9 mouse cellular contexts compared by ENCODE assay signal in the genomic region with DNA sequence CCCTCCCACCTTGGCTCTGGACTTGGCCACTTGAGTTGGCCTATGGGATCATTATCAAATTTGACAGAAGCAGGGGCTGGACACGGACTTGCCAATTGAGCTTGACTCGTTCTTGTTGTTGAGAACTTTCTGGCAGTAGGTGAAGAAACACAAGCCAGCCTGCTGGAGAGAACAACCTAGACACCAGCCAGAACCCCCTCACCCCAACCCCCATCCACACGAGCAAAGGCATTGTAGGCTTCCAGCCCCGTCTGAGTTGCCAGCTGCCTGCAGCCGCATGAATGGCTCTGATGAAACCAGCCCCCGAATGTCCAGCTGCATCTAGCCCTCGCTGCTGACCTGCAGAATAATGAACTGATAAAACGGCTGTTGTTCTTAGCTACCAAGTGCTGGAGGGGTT.
A peak's percentile ranks its signal among the peaks of the same experiment; 100 is the strongest.
DNase-seq lines count a peak whose midpoint lies in the region; ATAC-seq and TF ChIP-seq lines count a peak whose summit lies in the region.
"Had no signal": no experiment of that assay in that cellular context is flagged by ENCODE, and none has a peak within 500 bp of the region (broad histone marks: within the 10 kb centered on the region; RNA-seq: fewer than 3 reads in every experiment).

No protein-coding gene starts in this region.

- peaks cover 23% of the 10 kb centered on the region for H3K4me1 ChIP-seq in forebrain, embryonic 16.5 days (replicated peaks; ENCODE audit: control insufficient read depth, insufficient read depth, low read length)
- peaks cover 30% of the 10 kb centered on the region for H3K4me1 ChIP-seq in heart, postnatal 0 days (ENCODE audit: control insufficient read depth, insufficient read depth)
- H3K4me1 ChIP-seq in lung, embryonic 16.5 days (replicated peaks; ENCODE audit: control insufficient read depth, insufficient read depth, low read length): peaks cover 18% of the 10 kb centered on the region

- no peaks in the 10 kb centered on the region for H3K9me3 ChIP-seq in forebrain, embryonic 16.5 days (ENCODE audit: control insufficient read depth, low read length)
- H3K9me3 ChIP-seq in heart, postnatal 0 days (replicated peaks; ENCODE audit: control insufficient read depth, low read length): no peaks in the 10 kb centered on the region
- H3K9me3 ChIP-seq in lung, embryonic 16.5 days (ENCODE audit: control insufficient read depth, low read length): no peaks in the 10 kb centered on the region

- H3K4me3 ChIP-seq in forebrain, embryonic 16.5 days (replicated peaks; ENCODE audit: low read length): no peak overlapping the region
- peak overlapping the region; percentile 2; the same call in 1 of the 2 replicates for H3K4me3 ChIP-seq in heart, postnatal 0 days (ENCODE audit: low read depth, low read length)
- H3K4me3 ChIP-seq in lung, embryonic 16.5 days (ENCODE audit: low read length): no peak overlapping the region

- H3K4me2 ChIP-seq in forebrain, embryonic 16.5 days (ENCODE audit: low read length): 0 out of 2 replicates have a peak overlapping the region, but pooled peaks have one; percentile 4
- H3K4me2 ChIP-seq in heart, postnatal 0 days (ENCODE audit: low read depth, low read length): peak overlapping the region; percentile 43
- H3K4me2 ChIP-seq in lung, embryonic 16.5 days (ENCODE audit: low read depth, low read length): no peak overlapping the region

- WGBS in forebrain, embryonic 16.5 days: 17% methylated on average over 8 of the region's 8 CpGs
- 9% methylated on average over 8 of the region's 8 CpGs for WGBS in heart, postnatal 0 days
- 12% methylated on average over 8 of the region's 8 CpGs for WGBS in lung, embryonic 16.5 days

- no peaks in the 10 kb centered on the region for H3K36me3 ChIP-seq in forebrain, embryonic 16.5 days (ENCODE audit: control insufficient read depth, insufficient read depth)
- H3K36me3 ChIP-seq in heart, postnatal 0 days (replicated peaks; ENCODE audit: control insufficient read depth, insufficient read depth, low read length): no peaks in the 10 kb centered on the region
- H3K36me3 ChIP-seq in lung, embryonic 16.5 days (ENCODE audit: control insufficient read depth, insufficient read depth, low read length): no peaks in the 10 kb centered on the region

- peak; percentile 78 for TF ChIP-seq EP300 in heart, postnatal 0 days (IDR thresholded peaks at IDR 0.05; ENCODE audit: low read depth)

- no peaks in the 10 kb centered on the region for H3K27me3 ChIP-seq in forebrain, embryonic 16.5 days (replicated peaks; ENCODE audit: control insufficient read depth, insufficient read depth, low read length)
- H3K27me3 ChIP-seq in heart, postnatal 0 days (ENCODE audit: control insufficient read depth, insufficient read depth, low read length): no peaks in the 10 kb centered on the region
- no peaks in the 10 kb centered on the region for H3K27me3 ChIP-seq in lung, embryonic 16.5 days (ENCODE audit: control insufficient read depth, insufficient read depth, low read depth, low read length)

- no peak for TF ChIP-seq CTCF in heart, postnatal 0 days (IDR thresholded peaks at IDR 0.05; ENCODE audit: low read depth)

- H3K27ac ChIP-seq in forebrain, embryonic 16.5 days (ENCODE audit: low read length): peak overlapping the region; percentile 23; the same call in 1 of the 2 replicates
- peak overlapping the region; percentile 90 for H3K27ac ChIP-seq in heart, postnatal 0 days (ENCODE audit: low read depth)
- H3K27ac ChIP-seq in lung, embryonic 16.5 days (ENCODE audit: low read length): no peak overlapping the region
- H3K27ac ChIP-seq: kidney, postnatal 0 days had no signal

- DNase-seq in kidney, postnatal 10 days: peak; percentile 39
- no peak for DNase-seq in kidney, postnatal 36 days
- peak; percentile 80 for DNase-seq in heart, postnatal 0 days (ENCODE audit: low spot score)
- peak; percentile 86 for DNase-seq in retina, postnatal 1 day
- DNase-seq in thymus, postnatal 36 days: no peak

- ATAC-seq in forebrain, embryonic 16.5 days: peak; percentile 81
- peak; percentile 86 for ATAC-seq in heart, postnatal 0 days (ENCODE audit: insufficient read depth, low read depth)
- peak; percentile 86 for ATAC-seq in lung, embryonic 16.5 days (ENCODE audit: low read depth)
- no peak for ATAC-seq in monocyte, adult 5-6 weeks (replicated peaks; ENCODE audit: insufficient number of reproducible peaks, low FRiP score, low TSS enrichment, poor library complexity, severe bottlenecking)

- H3K9ac ChIP-seq in forebrain, embryonic 16.5 days (replicated peaks; ENCODE audit: low read depth, low read length): no peak overlapping the region
- 0 out of 2 replicates have a peak overlapping the region, but pooled peaks have one; percentile 21 for H3K9ac ChIP-seq in heart, postnatal 0 days (replicated peaks; ENCODE audit: low read depth, low read length)
- H3K9ac ChIP-seq in lung, embryonic 16.5 days (ENCODE audit: low read length): no peak overlapping the region

Comparison
In these comparisons a context has a peak if more than half of its experiments do, and no peak if none do; other contexts are left out.
1. DNase-seq: peak in kidney, postnatal 10 days (single experiment), heart, postnatal 0 days (single experiment) and retina, postnatal 1 day (single experiment); none in kidney, postnatal 36 days (0 of 2) and thymus, postnatal 36 days (0 of 2).